Comparison of ENCODE assay signal across 25 mouse cellular contexts in the genomic region with DNA sequence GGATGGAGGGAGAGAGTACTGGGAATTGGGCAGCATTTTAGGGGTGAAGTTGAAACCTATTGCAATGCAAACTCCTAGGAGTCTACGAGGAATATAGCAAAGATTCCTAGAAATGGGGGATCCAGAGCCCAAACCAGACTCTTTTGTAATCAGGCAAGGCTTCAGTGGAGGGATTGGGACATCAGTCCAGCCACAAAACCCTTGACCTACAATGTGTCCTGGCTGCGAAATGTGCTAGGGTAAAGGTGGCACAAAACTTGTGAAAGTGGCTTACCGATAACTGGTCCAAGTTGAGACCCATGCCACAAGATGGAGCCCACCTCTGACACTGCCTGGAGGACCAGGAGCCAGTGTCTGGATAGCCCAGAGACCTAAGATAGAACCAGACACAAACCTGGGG.
"Had no signal": no experiment of that assay in that cellular context is flagged by ENCODE, and none has a peak within 500 bp of the region (broad histone marks: within the 10 kb centered on the region; RNA-seq: fewer than 3 reads in every experiment).

No protein-coding gene starts in this region.

- H3K9me3 ChIP-seq: heart, embryonic 10.5 days; hindbrain, embryonic 12.5 days; intestine, embryonic 15.5 days; limb, embryonic 10.5 days; limb, embryonic 12.5 days had no signal

- H3K27ac ChIP-seq: heart, embryonic 10.5 days; hindbrain, embryonic 10.5 days; hindbrain, embryonic 12.5 days; hindbrain, embryonic 14.5 days; intestine, embryonic 15.5 days; layer of hippocampus, adult 2 months; left cerebral cortex, adult 2 months; limb, embryonic 10.5 days; limb, embryonic 12.5 days; liver, embryonic 14.5 days had no signal

- H3K9ac ChIP-seq: heart, embryonic 12.5 days; hindbrain, embryonic 12.5 days; hindbrain, embryonic 14.5 days; intestine, embryonic 15.5 days; limb, embryonic 12.5 days; liver, embryonic 14.5 days had no signal

- H3K4me3 ChIP-seq: heart, embryonic 10.5 days; heart, embryonic 12.5 days; hindbrain, embryonic 10.5 days; hindbrain, embryonic 12.5 days; intestine, embryonic 15.5 days; layer of hippocampus, adult 2 months; left cerebral cortex, adult 2 months; limb, embryonic 10.5 days; limb, embryonic 12.5 days had no signal

- H3K36me3 ChIP-seq: heart, embryonic 10.5 days; heart, embryonic 12.5 days; hindbrain, embryonic 12.5 days; intestine, embryonic 15.5 days; limb, embryonic 10.5 days; limb, embryonic 12.5 days had no signal

- ATAC-seq: hindbrain, embryonic 16.5 days; inflammation-experienced regulatory T-cells, adult 6 months; intestine, embryonic 15.5 days; intestine, postnatal 0 days had no signal

- DNase-seq: gastrocnemius, postnatal 14 days; gastrocnemius, postnatal 36 days; heart, adult 11 months; heart, postnatal 10 days; heart, postnatal 4 days; kidney, adult 18-20 months; kidney, adult 8-10 months; kidney, postnatal 10 days; kidney, postnatal 25 days; kidney, postnatal 4 days had no signal

- H3K4me2 ChIP-seq: heart, embryonic 12.5 days; hindbrain, embryonic 12.5 days; hindbrain, embryonic 14.5 days; intestine, embryonic 15.5 days; limb, embryonic 12.5 days; liver, embryonic 11.5 days had no signal

- H3K27me3 ChIP-seq: heart, embryonic 12.5 days; hindbrain, embryonic 12.5 days; intestine, embryonic 15.5 days; limb, embryonic 12.5 days had no signal

- H3K4me1 ChIP-seq: hindbrain, embryonic 10.5 days; hindbrain, embryonic 12.5 days; limb, embryonic 12.5 days had no signal
